Mouse (Mus musculus) erythroblast, adult 5-6 weeks (primary cell): ENCODE data around the gene Cnn2. TPM values are rescaled to one million over a fixed set of nuclear protein-coding genes. Genes with fewer than 3 reads are reported as not detected.

Experiments
- ATAC-seq: replicated peaks from 2 replicates; pipeline ENCODE4 v1.8.0; 2016; ENCODE audit warnings: moderate number of reproducible peaks, mild to moderate bottlenecking, moderate TSS enrichment, inconsistent platforms; ENCODE audit not compliant: poor library complexity, low FRiP score, severe bottlenecking
- total RNA-seq, 2 experiments: library from RNA; stranded (forward) in 1 of 2; stranded (reverse) in 1 of 2; fragments of 150-400 nt in 1 of 2; fragments of 200-764, 138-1000 nt in 1 of 2; gene quantifications; 2 replicates each; pipeline versions ENCODE4 v1.2.3 to v1.2.4; 2015 to 2017; ENCODE audit warnings: low replicate concordance in 2 of 2

Cnn2 gene
- total RNA-seq, 2 experiments from 2014 or later: 33.8 to 73.0 TPM

DNA sequence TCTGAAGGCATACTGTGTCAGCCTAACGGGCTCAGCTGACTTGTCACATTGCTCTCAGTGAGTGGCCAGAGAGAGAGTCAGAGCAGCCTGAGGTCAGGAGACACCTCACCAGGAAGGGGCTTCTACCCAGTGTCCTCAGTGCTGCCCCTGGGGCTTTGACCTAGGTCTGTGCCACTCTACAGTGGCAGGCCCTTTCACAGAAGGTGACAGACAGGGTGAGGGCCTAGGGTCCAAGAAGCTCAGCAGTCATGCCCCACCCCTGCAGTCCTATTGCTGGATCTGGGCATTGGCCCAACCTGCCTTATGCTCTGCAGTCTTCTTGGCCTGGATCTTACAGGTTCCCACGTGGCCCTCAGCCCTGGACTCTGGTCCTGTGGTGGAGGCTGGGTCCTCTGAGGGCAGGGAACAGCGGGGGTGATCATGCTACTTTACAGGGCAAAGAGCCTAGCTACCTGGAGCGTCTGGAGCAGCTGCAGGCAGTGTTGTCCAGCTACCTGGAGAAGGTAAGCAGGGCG lies 21.4 kb upstream of the Cnn2 start:
- no peak for ATAC-seq

DNA sequence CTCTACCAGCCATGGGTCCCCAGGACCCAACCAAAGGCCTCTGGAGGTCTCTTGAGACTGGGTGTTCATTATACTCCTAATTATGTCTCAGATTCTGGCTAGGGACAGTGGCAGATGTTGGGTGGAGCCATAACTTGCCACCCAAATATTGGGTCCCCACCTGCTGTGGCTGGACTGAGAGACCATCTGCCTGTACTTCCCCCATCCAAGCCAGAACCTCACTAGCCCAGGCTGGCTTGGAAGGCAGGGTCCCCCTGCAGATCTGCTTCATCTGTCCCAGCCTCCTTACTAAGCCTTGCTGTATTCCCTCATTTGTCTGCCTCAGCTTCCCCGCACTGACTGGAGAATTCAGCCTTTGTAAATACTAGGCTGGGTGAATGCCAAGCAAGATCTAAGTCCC lies 20.2 kb upstream of the Cnn2 start:
- no peak for ATAC-seq

GRCm38 (mm10) chr10:79969124-79969568 lies 19.2 kb upstream of the Cnn2 start:
- no peak for ATAC-seq

- no peak for ATAC-seq
These were observed 17.8 kb upstream of the Cnn2 start, which contains the start of gene Grin3b for GRCm38 (mm10) chr10:79970415-79971182. Gene Grin3b (plus strand): TSS chr10:79970715.

DNA sequence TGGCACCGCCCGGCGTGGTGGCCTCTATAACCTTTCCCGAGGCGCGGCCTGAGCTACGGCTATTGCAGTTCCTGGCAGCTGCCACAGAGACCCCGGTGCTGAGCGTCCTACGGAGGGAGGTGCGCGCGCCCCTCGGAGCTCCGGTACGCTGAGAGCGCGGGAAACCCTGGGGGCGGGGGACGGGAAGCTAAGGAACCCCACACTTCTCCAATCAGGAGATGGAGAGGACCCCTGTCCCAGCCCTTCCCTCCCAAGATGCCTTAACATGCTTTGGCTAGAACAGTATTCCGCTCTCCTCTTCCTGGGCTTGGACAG lies 17.2 kb upstream of the Cnn2 start:
- ATAC-seq: no peak

DNA sequence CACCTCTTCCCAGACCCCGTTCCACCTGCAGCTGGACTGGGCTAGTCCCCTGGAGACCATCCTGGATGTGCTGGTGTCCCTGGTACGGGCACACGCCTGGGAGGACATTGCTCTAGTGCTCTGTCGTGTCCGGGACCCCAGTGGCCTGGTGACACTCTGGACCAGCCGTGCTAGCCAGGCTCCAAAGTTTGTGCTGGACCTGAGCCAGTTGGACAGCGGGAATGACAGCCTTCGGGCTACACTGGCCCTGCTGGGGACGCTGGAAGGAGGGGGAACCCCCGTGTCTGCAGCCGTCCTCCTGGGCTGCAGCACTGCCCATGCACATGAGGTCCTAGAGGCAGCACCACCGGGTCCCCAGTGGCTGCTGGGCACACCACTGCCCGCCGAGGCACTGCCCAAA lies 15.6 kb upstream of the Cnn2 start:
- no peak for ATAC-seq

DNA sequence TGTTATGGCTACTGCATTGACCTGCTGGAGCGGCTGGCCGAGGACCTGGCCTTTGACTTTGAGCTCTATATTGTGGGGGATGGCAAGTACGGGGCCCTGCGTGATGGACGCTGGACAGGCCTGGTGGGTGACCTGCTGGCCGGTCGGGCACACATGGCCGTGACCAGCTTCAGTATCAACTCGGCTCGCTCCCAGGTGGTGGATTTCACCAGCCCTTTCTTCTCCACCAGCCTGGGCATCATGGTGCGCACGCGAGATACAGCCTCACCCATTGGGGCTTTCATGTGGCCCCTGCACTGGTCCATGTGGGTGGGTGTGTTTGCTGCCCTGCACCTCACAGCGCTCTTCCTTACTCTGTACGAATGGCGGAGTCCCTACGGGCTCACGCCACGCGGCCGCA lies 14.3 kb upstream of the Cnn2 start:
- no peak for ATAC-seq

GRCm38 (mm10) chr10:79974668-79975067 lies 13.7 kb upstream of the Cnn2 start:
- ATAC-seq: no peak

GRCm38 (mm10) chr10:79976071-79976721 lies 12.2 kb upstream of the Cnn2 start:
- no peak for ATAC-seq

DNA sequence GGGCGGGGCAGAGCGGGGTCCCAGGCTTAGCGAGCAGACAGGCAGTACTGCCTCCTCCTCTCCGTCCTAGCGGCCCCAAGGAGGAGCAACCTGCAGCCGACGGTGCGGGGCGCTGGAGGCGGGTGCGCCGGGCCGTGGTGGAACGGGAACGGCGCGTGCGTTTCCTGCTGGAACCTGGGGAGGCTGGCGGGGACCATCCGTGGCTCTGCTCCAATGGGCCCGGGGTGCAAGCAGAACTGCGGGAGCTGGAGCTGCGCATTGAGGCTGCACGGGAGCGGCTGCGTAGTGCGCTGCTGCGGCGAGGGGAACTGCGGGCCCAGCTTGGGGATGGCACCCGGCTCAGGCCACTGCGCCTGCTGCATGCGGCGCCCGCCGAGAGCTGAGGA lies 11.7 kb upstream of the Cnn2 start:
- no peak for ATAC-seq

DNA sequence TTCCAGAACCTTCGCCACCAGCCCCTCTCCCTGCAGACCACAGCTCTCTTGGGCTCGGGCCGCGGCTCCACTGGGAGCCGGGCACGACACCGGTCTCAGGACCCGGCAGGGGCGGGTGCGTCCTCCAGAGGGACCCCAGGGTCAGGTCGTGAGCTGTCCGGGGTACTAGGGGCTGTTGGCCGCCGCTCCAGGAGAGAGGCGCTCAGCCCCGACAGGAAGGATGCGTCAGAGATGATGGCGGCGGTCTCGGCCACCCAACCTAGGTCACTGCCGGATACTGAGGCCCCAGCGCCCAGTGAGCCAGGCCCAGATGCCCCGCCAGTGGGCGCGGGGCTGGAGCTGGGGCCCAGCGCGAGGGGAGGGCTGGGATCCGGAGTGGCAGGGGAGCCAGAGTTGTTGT lies 11.1 kb upstream of the Cnn2 start:
- no peak for ATAC-seq

- no peak for ATAC-seq
These were observed 10.3 kb upstream of the Cnn2 start for GRCm38 (mm10) chr10:79978061-79978460.

DNA sequence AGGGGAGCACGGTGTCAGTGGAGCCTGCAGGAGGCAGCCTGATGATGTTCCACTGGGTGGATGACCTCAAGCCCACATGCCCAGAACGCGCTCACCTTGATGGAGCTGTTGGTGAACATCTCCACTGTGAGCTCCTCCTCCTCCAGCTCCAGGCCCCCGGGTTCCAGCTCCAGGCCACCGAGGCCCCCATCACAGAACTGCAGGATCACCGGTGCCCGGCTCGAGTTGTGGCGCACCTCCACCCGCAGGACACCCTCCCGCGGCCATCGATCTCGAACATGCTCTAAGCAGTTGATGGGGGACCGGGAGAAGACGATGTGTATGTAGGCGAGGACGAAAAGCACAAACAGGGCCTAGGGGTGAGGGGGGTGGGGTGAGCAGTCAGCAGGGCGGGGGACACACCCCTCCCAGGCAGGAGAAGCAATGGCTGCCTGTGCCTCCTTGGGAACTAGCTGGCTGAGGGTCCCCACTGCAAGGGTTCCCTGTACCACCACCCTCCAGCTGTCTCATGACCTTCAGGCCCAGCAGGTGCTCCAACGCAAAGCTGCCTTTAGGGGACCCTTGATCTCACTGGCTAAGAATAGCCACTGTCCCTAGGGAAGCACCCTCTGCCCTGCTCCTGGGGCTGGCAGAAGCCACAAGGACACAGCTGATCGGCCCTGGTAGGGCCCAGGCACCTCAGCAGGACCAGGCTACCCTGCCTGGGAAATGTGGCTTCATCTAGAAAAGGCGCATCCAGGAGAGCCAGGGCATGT lies 8.8 kb upstream of the Cnn2 start:
- ATAC-seq: no peak

DNA sequence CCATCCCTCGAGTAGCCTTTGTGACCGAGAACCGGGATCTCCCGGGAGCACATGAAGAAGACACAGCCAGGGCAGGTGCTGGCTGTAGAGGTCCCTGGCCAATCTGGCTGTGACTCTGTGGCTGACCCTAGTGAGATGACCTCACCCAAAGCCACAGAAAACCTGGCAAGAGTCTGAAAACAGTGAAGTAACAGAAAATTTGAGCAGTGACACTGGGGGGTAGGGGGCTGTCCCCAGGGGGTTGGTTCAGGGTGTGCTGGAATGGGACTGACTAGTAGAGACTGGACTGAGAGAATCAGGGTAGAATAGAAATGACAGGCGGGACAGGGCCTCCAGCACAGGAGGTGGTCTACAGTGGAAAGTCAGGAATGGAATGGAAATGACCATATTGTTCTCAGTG lies 5.2 kb upstream of the Cnn2 start:
- no peak for ATAC-seq

GRCm38 (mm10) chr10:79983670-79984069 lies 4.7 kb upstream of the Cnn2 start:
- 0 out of 2 replicates have a peak, but pooled peaks have one; percentile 12 for ATAC-seq

DNA sequence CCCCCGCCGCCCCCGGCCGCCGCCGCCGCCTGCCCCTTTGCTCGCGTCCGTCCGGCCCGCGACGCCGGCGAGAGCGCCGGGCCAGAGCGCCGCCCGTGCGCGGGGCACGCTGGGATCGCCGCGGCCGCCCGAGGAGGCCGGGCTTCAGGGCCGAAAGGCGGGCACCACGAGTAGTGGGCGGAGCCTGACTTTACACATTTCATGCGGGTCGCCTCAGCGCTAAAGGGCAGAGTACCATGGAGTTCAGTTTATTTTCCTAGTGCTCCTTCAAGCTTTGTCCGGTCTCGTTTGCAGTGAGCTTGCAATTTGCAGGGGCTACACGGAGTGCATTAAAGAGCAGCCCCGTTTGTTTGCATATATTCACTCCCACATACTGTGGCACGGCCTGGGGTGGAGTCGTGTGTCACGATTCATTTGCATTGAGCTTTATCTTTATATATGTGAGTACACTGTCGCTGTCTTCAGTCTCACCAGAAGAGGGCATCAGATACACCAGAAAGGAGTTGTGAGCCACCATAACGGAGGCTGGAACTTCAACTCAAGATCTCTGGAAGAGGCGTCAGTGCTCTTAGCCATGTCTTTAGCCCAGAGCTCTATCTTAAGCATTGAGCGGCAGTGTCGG lies 4.1 kb upstream of the Cnn2 start, which contains the start of gene Tmem259:
Gene Tmem259 (minus strand): TSS at position 136 of the 622 bp plus-strand sequence.
- ATAC-seq: peak; percentile 54

- peak; percentile 67 for ATAC-seq
These were observed 3.5 kb upstream of the Cnn2 start for GRCm38 (mm10) chr10:79984871-79985270.

DNA sequence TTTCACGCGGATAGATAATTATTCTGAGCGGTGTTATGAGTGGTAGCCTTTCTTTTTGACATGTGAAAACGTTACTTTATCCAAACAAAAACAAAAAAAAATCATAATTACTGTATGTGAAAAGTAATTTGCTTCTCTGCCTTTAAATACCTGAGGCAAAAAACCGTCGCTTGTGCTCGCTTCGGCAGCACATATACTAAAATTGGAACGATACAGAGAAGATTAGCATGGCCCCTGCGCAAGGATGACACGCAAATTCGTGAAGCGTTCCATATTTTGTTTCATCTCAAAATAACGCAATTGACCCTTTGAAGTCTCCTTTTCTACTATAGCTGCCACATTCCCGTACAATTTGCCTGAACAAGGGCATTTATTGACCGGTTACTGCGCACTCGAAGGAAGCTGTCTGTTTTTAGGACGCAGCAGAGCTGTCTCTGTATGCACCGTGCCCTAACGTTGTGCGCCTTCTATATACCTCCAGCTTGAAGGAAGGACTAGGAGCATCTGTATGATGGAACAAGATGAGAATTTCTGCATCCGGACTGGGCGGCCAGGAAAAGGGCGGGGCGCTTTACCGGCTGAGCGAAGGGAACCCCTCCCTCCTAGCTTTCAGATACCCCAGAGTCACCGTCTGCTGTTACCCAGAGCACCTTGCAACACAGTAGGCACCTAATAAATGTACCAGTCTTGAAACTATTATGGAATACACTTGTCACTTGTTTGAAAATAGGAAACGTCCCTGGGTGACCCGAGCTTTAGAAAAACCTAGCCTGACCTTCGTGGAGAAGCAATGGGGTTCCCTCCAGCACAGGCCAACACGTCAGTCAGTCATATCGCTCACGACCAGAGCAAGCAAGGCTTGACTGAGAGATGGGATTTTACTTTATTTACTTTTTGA lies 2.8 kb upstream of the Cnn2 start:
- peak; percentile 44 for ATAC-seq

GRCm38 (mm10) chr10:79986232-79986878 lies 2.0 kb upstream of the Cnn2 start:
- peak; percentile 42 for ATAC-seq
